Mouse (Mus musculus) liver, postnatal 0 days (tissue): ENCODE data around the gene Sox13.

Experiments
- CTCF ChIP-seq: sonication (generic); IDR thresholded peaks from 2 replicates; pipeline ENCODE4 v1.5.1; 2016; ENCODE audit warnings: antibody characterized with exemption, low read depth
- EP300 ChIP-seq: IDR thresholded peaks from 2 replicates; pipeline ENCODE4 v1.6.1; 2016; ENCODE audit warnings: antibody characterized with exemption, low read depth, mild to moderate bottlenecking

- TF ChIP-seq CTCF (no peak), EP300 (no peak)
Observed at GRCm38 (mm10) chr1:133423166-133423542, 1.0 kb downstream of the Sox13 start.
